Mouse (Mus musculus): Measurements from ENCODE around the gene Olfr13. TPM values are rescaled to one million over a fixed set of nuclear protein-coding genes. Genes with fewer than 3 reads are reported as not detected.
A peak's percentile ranks its signal among the peaks of the same experiment; 100 is the strongest.
"Not testable (repeated sequence)": the region's sequence is repeated elsewhere in the genome, so short reads cannot be mapped to it uniquely, and the experiment has no call there.

The Olfr13 gene
- not detected for total RNA-seq (2021)
- long read RNA-seq, experiment 1 = 0 reads
- long read RNA-seq, experiment 2 = 0 reads

DNA sequence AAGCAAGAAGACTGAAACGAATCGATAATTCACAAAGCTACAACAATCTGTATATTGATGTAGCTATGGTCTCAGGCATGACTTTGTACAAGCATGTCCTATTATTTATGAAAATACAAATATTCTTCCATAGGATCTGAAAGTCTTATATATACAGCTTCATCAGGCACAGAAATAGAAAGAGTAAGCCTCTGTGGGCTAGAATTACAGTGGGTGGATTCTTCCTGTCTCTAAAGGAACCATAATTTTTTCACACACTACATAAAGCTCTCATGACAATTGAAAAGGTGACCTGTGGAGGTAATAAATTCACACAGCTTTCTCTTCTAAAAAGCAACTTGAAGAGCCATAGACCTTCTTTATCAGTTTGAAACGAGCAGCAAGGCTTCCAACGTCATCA, at the start of gene Olfr13:
Gene Olfr13, plus strand, starts transcription at position 301 of the 400 bp plus-strand sequence.
- DNase-seq (ENCODE audit: low spot score in 2 of 2) = no peak

DNA sequence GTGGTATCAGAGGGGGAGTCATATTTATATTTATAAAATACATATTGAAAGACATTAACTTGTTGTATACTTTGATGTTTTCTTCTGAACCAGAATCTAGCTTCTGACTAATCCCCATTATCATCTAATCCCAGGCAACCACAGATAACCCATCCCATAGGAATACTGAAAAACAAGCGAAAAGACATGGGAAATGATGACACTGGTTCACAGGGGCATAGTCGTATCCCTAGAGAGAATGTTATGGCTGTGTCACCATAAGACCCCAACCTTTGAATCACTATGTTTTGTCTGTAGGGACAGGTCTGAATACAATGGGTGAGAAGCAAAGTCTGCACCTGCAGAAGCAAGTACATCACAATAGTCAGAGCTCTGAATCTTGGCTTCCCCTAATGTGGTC, 25.7 kb upstream of the Olfr13 start, which contains the start of gene Olfr237-ps1:
Gene Olfr237-ps1, plus strand, starts transcription at position 301 of the 400 bp plus-strand sequence.
- not testable (repeated sequence) for DNase-seq (ENCODE audit: low spot score in 2 of 2)

- DNase-seq (ENCODE audit: low spot score in 2 of 2) = no peak
These were observed 12.4 kb upstream of the Olfr13 start for GRCm38 (mm10) chr6:43159502-43159901.

DNA sequence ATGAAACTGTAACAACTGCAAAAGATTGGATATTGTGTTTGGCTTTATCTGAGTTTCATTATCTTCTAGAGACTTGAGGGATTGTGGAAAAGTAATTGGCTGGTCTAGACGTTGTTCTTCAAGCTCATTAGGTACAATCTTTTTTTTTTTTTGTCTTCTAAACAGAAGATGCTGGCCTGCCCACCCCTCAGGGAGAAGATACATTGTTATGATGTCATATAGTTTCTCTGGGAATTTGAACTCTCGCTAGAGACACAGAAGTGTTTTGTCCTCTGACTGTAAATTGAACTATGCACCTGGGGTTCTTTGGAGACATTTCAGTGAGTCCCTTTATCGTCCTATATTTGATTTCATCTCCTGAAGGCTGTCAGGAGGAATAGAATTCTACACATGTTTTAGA, 9.0 kb upstream of the Olfr13 start, which contains the start of gene Olfr437:
Gene Olfr437, plus strand, starts transcription at position 301 of the 400 bp plus-strand sequence.
- DNase-seq (ENCODE audit: low spot score in 2 of 2) = no peak

DNA sequence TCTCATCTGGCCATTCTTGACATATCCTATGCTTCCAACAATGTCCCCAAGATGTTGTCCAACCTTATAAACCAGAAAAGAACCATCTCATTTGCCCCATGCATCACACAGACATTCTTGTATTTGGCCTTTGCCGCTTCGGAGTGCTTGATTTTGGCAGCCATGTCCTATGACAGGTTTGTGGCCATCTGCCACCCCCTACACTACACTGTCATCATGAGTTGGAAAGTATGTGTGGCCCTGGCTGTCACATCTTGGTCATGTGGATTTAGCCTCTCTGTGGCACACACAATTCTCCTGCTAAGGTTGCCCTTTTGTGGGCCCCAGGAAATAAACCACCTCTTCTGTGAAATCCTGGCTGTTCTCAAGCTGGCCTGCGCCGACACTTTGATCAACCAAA, 4.7 kb upstream of the Olfr13 start:
- no peak for DNase-seq (ENCODE audit: low spot score in 2 of 2)

GRCm38 (mm10) chr6:43178129-43178528, 6.2 kb downstream of the Olfr13 start:
- DNase-seq (ENCODE audit: low spot score in 2 of 2) = no peak

- DNase-seq (ENCODE audit: low spot score in 2 of 2) = no peak
These were observed 6.9 kb downstream of the Olfr13 start for GRCm38 (mm10) chr6:43178584-43179501.

DNA sequence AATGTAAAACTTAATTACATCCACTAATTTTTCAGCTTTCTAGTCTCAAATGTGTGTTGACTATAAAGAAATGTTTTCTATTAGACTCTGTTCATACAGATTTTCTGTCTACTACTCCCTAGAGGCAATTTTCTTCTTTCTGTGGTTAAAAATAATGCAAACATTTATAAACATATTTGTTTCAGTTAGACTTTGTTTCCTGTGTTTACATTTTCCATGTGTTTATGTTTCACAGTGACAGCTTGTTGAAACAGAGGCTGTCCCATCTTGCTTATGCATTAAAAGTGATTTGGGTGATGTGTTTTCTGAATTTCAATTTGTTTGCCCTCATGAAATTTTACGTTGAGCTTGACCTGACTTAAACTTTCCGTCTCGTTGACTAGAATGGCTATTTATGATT, 19.0 kb downstream of the Olfr13 start:
- DNase-seq (ENCODE audit: low spot score in 2 of 2) = no peak

DNA sequence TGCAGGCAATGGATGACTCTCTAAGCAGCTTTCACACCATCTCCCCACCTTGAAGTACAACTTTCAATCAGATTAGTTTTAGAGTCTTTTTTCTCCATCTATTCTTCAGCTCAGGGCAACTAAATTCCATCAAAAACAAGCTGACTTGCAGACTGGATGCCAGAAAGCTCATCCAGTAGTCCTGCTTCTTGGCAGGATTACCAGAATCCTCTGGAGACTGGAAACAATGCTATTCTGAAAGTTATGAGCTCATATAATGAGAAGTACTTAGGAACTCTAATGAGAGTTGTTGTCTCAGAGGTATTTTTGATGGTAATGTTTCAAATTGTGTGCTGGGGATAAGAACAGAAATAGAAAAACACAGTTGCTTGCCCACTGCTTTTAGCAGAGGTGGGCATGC, 24.8 kb downstream of the Olfr13 start, which contains the start of gene Olfr435:
Gene Olfr435, plus strand, starts transcription at position 366 of the 400 bp plus-strand sequence.
- no peak for DNase-seq (ENCODE audit: low spot score in 2 of 2)

DNA sequence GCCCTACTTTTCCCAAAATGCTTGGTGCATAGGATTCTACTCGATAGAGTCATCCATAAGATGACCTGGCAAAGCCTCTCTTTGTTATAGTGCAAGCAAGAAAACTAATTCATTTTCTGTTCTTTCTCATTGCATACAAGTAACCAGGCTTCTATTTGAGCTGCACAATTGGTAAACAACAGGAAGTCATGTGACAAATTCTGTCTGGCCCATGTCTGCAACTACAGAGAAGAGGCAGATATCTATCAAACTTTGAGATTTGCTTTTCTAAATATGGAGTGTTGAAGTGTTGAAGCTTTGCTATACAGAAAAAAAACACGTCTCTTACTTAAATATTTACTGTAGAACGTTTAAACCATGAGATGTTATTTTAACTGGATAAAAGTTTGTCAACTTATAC, 26.2 kb downstream of the Olfr13 start:
- DNase-seq (ENCODE audit: low spot score in 2 of 2) = no peak

GRCm38 (mm10) chr6:43202786-43203185, 30.8 kb downstream of the Olfr13 start:
- no peak for DNase-seq (ENCODE audit: low spot score in 2 of 2)

DNA sequence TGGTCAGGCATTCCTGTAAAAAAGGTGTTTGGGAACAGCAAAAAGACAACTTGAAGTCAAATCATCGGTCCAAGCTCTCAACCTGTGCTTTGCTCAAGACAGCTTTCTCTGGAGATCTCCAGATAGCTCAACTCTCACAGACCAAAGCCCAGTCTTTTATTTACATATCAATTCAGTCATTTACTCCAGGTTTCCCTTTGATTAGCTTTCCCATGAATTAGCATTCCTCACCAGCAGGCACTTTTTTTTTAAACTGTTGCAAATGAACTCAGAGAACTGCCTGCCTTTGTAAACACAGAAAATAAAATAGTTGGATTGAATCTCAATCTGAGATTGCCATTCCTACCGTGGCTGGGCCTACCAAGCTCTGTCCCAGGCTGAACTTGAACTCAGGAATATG, 33.4 kb downstream of the Olfr13 start:
- no peak for DNase-seq (ENCODE audit: low spot score in 2 of 2)

DNA sequence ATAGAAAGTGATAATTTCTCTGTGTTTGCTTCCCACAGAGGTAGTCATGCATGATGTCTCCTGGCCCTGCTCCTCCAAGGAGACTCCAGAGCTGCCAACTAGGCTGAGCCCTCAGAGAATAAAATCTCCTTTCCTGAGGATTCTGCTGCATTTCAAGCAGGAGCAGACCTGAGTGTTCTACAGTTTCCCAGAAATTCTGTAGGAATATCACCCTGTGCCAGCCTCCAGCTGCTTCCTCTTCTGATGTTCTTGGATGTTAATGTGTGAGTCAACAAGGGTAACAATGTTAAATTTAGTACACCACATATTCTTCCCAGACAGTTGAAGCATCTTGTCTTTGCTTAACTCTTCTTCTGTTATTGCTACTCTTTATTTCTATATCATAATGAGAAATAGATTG, 40.9 kb downstream of the Olfr13 start, which contains the start of gene Olfr434:
Gene Olfr434, plus strand, starts transcription at position 149 of the 400 bp plus-strand sequence.
- peak; percentile 24 to 52 for DNase-seq (ENCODE audit: low spot score in 2 of 2)

Other genes starting within 250 kb of the Olfr13 start
- not detected for gene Olfr444, start 223.1 kb upstream of the Olfr13 start, total RNA-seq (2021)
- gene Olfr441, start 65.8 kb upstream of the Olfr13 start, total RNA-seq (2021) = not detected
- not detected for gene Olfr237-ps1, start 25.6 kb upstream of the Olfr13 start, total RNA-seq (2021)
- gene Olfr437, start 8.9 kb upstream of the Olfr13 start, total RNA-seq (2021) = not detected
- not detected for gene Olfr435, start 25.0 kb downstream of the Olfr13 start, total RNA-seq (2021)
- gene Olfr434, start 40.9 kb downstream of the Olfr13 start, total RNA-seq (2021) = not detected
- gene Olfr47, start 59.4 kb downstream of the Olfr13 start, total RNA-seq (2021) = not detected
- gene Arhgef5, start 93.4 kb downstream of the Olfr13 start, total RNA-seq (2021) = 1 to 10 TPM; 2.6 to 3.1 TPM
- not detected for gene Nobox, start 137.4 kb downstream of the Olfr13 start, total RNA-seq (2021)

All from left cerebral cortex, adult 18-20 months (tissue).